Mouse (Mus musculus): Measurements from ENCODE around the gene Tspear.

DNA sequence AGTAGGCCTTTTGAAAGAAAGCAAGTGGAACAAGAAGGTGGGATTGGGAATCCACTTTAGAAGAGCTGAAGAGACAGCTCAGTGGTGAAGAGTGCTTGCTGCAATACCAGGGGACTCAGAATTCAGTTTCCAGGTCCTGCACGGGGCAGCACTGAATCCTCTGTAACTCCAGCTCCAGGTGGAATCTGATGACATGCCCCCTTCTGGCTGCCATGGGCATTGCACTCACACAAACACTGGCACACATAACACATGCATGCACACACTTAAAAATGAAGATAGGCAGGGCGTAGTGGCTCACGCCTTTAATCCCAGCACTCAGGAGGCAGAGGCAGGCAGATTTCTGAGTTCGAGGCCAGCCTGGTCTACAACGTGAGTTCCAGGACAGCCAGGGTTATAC lies 196.2 kb downstream of the Tspear start:
- TF ChIP-seq CTCF (IDR thresholded peaks at IDR 0.05; ENCODE audit: borderline replicate concordance, insufficient read depth, low read depth, low read length) (peak; percentile 8; the same call in 1 of the 2 replicates), POLR2A (IDR thresholded peaks at IDR 0.05; ENCODE audit: borderline replicate concordance, insufficient read depth, low read length) (no peak)

All from cerebellum, adult 2 months (tissue).